Mouse (Mus musculus): ENCODE measurements at regions not wholly inside any gene's neighbourhood (a gene's known extent, or its start where the extent isn't known, plus 50 kb on each side); places are given as distances from the start of the nearest gene placed in this dataset.

- WGBS = 89% methylated on average over 4 of the region's 4 CpGs
- Histone ChIP-seq H3K27ac (ENCODE audit: low read depth, low read length) (no peak overlapping the region), H3K36me3 (ENCODE audit: control insufficient read depth, insufficient read depth, low read length) (no peaks in the 10 kb centered on the region), H3K9me3 (ENCODE audit: control insufficient read depth, low read length) (no peaks in the 10 kb centered on the region), H3K9ac (replicated peaks; ENCODE audit: low read depth, low read length) (no peak overlapping the region), H3K27me3 (ENCODE audit: control insufficient read depth, insufficient read depth, low read length) (no peaks in the 10 kb centered on the region), H3K4me1 (ENCODE audit: control insufficient read depth, insufficient read depth, low read length) (no peaks in the 10 kb centered on the region), H3K4me2 (ENCODE audit: low read depth, low read length) (no peak overlapping the region), H3K4me3 (ENCODE audit: low read depth, low read length) (no peak overlapping the region)
- no peak for ATAC-seq (ENCODE audit: low read depth)
Measured at GRCm38 (mm10) chr10:24453507-24453906, 141.7 kb upstream of the Ccn2 start.

DNA sequence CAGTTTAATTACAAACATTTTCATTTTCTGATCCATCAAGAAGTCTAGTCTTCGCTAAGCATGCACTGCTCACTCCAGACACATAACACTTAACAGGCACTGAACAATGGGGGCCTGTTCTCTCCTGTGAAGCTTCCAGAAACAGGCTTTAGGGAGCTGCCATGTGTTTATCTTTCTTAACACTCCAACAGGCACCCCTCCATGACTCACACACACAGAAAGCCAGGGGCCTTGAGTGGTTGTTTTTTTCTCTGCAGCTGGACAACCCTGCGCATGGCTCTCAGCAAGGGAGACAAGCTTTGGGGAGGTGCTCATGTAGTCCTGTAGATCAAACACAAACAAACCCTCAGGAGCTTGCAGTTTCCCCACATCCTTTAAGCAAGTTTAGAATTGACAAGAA is 136.6 kb upstream of the Ccn2 start:
- no peak for ATAC-seq (ENCODE audit: low read depth)
- Histone ChIP-seq H3K4me1 (ENCODE audit: control insufficient read depth, insufficient read depth, low read length) (no peaks in the 10 kb centered on the region), H3K27me3 (ENCODE audit: control insufficient read depth, insufficient read depth, low read length) (no peaks in the 10 kb centered on the region), H3K27ac (ENCODE audit: low read depth, low read length) (no peak overlapping the region), H3K9me3 (ENCODE audit: control insufficient read depth, low read length) (no peaks in the 10 kb centered on the region), H3K36me3 (ENCODE audit: control insufficient read depth, insufficient read depth, low read length) (no peaks in the 10 kb centered on the region), H3K9ac (replicated peaks; ENCODE audit: low read depth, low read length) (no peak overlapping the region), H3K4me2 (ENCODE audit: low read depth, low read length) (no peak overlapping the region), H3K4me3 (ENCODE audit: low read depth, low read length) (no peak overlapping the region)
- 72% methylated on average over 2 of the region's 2 CpGs for WGBS

DNA sequence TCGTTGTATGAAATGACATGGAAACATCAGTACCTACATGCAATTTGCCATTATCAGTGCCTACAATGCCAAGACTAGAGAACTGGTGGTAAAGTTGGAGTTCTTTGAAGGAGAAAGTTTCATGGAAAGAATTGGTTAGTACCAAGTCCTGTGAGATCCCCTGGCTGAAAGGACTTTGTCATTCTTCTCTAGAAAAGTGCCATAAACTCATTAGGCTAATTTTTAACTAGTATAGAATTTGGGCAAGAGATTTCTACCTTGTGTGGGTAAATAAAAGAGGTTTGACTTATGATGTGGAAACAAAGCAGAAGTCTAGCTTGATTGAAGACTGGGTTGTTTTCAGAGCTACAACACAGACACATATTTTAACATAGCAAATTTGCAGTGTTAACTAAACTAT is 131.4 kb upstream of the Ccn2 start:
- Histone ChIP-seq H3K27ac (ENCODE audit: low read depth, low read length) (no peak overlapping the region), H3K27me3 (ENCODE audit: control insufficient read depth, insufficient read depth, low read length) (no peaks in the 10 kb centered on the region), H3K4me1 (ENCODE audit: control insufficient read depth, insufficient read depth, low read length) (no peaks in the 10 kb centered on the region), H3K9me3 (ENCODE audit: control insufficient read depth, low read length) (no peaks in the 10 kb centered on the region), H3K36me3 (ENCODE audit: control insufficient read depth, insufficient read depth, low read length) (no peaks in the 10 kb centered on the region), H3K4me2 (ENCODE audit: low read depth, low read length) (no peak overlapping the region), H3K9ac (replicated peaks; ENCODE audit: low read depth, low read length) (no peak overlapping the region), H3K4me3 (ENCODE audit: low read depth, low read length) (no peak overlapping the region)
- 58% methylated on average over 1 of the region's 1 CpGs for WGBS
- no peak for ATAC-seq (ENCODE audit: low read depth)

DNA sequence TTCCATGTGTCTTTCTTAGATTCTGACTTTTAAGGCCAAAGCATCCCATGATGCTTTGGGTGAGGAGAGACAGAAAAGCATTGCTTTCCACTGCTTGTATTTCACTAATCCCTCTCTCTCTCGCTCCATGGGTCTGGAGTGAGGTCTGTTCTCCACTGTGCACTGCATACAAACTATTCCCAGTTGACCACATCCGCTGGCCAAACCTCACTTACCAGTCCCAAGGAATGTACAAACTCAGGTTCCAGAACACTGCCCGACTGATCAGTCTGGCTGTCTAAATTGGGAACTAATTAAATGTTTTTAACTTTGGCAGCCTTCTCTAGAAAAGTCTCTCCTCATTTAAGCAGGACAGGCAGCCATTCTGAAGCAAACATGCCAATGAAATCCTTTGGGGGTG is 130.9 kb upstream of the Ccn2 start:
- no peaks in the 10 kb centered on the region for H3K4me1 ChIP-seq (ENCODE audit: control insufficient read depth, insufficient read depth, low read length)
- H3K9ac ChIP-seq (replicated peaks; ENCODE audit: low read depth, low read length) = no peak overlapping the region
- H3K36me3 ChIP-seq (ENCODE audit: control insufficient read depth, insufficient read depth, low read length) = no peaks in the 10 kb centered on the region
- H3K4me3 ChIP-seq (ENCODE audit: low read depth, low read length) = no peak overlapping the region
- 89% methylated on average over 3 of the region's 3 CpGs for WGBS
- H3K4me2 ChIP-seq (ENCODE audit: low read depth, low read length) = no peak overlapping the region
- ATAC-seq (ENCODE audit: low read depth) = no peak
- H3K27ac ChIP-seq (ENCODE audit: low read depth, low read length) = no peak overlapping the region
- H3K27me3 ChIP-seq (ENCODE audit: control insufficient read depth, insufficient read depth, low read length) = no peaks in the 10 kb centered on the region
- H3K9me3 ChIP-seq (ENCODE audit: control insufficient read depth, low read length) = no peaks in the 10 kb centered on the region

GRCm38 (mm10) chr10:24469741-24470140 is 125.5 kb upstream of the Ccn2 start:
- no peak for ATAC-seq (ENCODE audit: low read depth)

GRCm38 (mm10) chr10:24471521-24471920 is 123.7 kb upstream of the Ccn2 start:
- H3K4me3 ChIP-seq (ENCODE audit: low read depth, low read length) = no peak overlapping the region
- H3K27ac ChIP-seq (ENCODE audit: low read depth, low read length) = no peak overlapping the region
- H3K9me3 ChIP-seq (ENCODE audit: control insufficient read depth, low read length) = no peaks in the 10 kb centered on the region
- H3K36me3 ChIP-seq (ENCODE audit: control insufficient read depth, insufficient read depth, low read length) = no peaks in the 10 kb centered on the region
- no peak overlapping the region for H3K9ac ChIP-seq (replicated peaks; ENCODE audit: low read depth, low read length)
- no peaks in the 10 kb centered on the region for H3K4me1 ChIP-seq (ENCODE audit: control insufficient read depth, insufficient read depth, low read length)
- H3K27me3 ChIP-seq (ENCODE audit: control insufficient read depth, insufficient read depth, low read length) = no peaks in the 10 kb centered on the region
- H3K4me2 ChIP-seq (ENCODE audit: low read depth, low read length) = no peak overlapping the region
- WGBS = 85% methylated on average over 2 of the region's 2 CpGs
- no peak for ATAC-seq (ENCODE audit: low read depth)

More at GRCm38 (mm10) chr10:24469741-24470140, 125.5 kb upstream of the Ccn2 start:
- Histone ChIP-seq H3K9ac (replicated peaks; ENCODE audit: low read depth, low read length) (no peak overlapping the region), H3K4me2 (ENCODE audit: low read depth, low read length) (no peak overlapping the region), H3K36me3 (ENCODE audit: control insufficient read depth, insufficient read depth, low read length) (no peaks in the 10 kb centered on the region), H3K27me3 (ENCODE audit: control insufficient read depth, insufficient read depth, low read length) (no peaks in the 10 kb centered on the region), H3K4me1 (ENCODE audit: control insufficient read depth, insufficient read depth, low read length) (no peaks in the 10 kb centered on the region), H3K9me3 (ENCODE audit: control insufficient read depth, low read length) (no peaks in the 10 kb centered on the region), H3K27ac (ENCODE audit: low read depth, low read length) (no peak overlapping the region), H3K4me3 (ENCODE audit: low read depth, low read length) (no peak overlapping the region)
- WGBS = 86% methylated on average over 1 of the region's 1 CpGs

GRCm38 (mm10) chr10:24476288-24476687 is 119.0 kb upstream of the Ccn2 start:
- Histone ChIP-seq H3K9ac (replicated peaks; ENCODE audit: low read depth, low read length) (no peak overlapping the region), H3K27ac (ENCODE audit: low read depth, low read length) (no peak overlapping the region), H3K4me3 (ENCODE audit: low read depth, low read length) (no peak overlapping the region), H3K4me1 (ENCODE audit: control insufficient read depth, insufficient read depth, low read length) (no peaks in the 10 kb centered on the region), H3K36me3 (ENCODE audit: control insufficient read depth, insufficient read depth, low read length) (no peaks in the 10 kb centered on the region), H3K9me3 (ENCODE audit: control insufficient read depth, low read length) (no peaks in the 10 kb centered on the region), H3K27me3 (ENCODE audit: control insufficient read depth, insufficient read depth, low read length) (no peaks in the 10 kb centered on the region), H3K4me2 (ENCODE audit: low read depth, low read length) (no peak overlapping the region)
- no peak for ATAC-seq (ENCODE audit: low read depth)

GRCm38 (mm10) chr10:24478535-24478934 is 116.7 kb upstream of the Ccn2 start:
- WGBS = 96% methylated on average over 2 of the region's 2 CpGs
- H3K27ac ChIP-seq (ENCODE audit: low read depth, low read length) = no peak overlapping the region
- H3K4me2 ChIP-seq (ENCODE audit: low read depth, low read length) = no peak overlapping the region
- ATAC-seq (ENCODE audit: low read depth) = no peak
- no peak overlapping the region for H3K4me3 ChIP-seq (ENCODE audit: low read depth, low read length)
- no peaks in the 10 kb centered on the region for H3K9me3 ChIP-seq (ENCODE audit: control insufficient read depth, low read length)
- no peaks in the 10 kb centered on the region for H3K4me1 ChIP-seq (ENCODE audit: control insufficient read depth, insufficient read depth, low read length)
- H3K27me3 ChIP-seq (ENCODE audit: control insufficient read depth, insufficient read depth, low read length) = no peaks in the 10 kb centered on the region
- no peaks in the 10 kb centered on the region for H3K36me3 ChIP-seq (ENCODE audit: control insufficient read depth, insufficient read depth, low read length)
- H3K9ac ChIP-seq (replicated peaks; ENCODE audit: low read depth, low read length) = no peak overlapping the region

DNA sequence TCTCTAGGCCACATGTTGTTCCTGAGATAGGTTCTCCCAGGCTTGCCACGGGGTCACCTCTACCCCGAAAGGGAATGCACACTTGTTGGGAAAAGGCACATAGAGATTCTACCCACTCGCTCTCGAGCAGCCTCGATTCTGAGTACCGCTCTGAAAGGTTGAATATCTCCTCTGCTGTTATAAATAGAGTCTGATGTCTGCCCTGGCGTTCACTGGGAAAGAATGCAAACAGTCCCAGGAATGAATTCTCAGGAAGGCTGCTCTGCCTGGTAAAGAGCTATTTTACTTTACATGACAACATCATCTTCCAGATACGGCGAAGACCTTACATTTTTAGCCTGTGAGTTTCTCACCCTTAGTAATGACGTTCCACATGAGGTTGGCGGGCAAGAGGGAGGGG is 116.1 kb upstream of the Ccn2 start:
- 87% methylated on average over 11 of the region's 11 CpGs for WGBS
- Histone ChIP-seq H3K27me3 (ENCODE audit: control insufficient read depth, insufficient read depth, low read length) (no peaks in the 10 kb centered on the region), H3K9me3 (ENCODE audit: control insufficient read depth, low read length) (no peaks in the 10 kb centered on the region), H3K4me2 (ENCODE audit: low read depth, low read length) (no peak overlapping the region), H3K9ac (replicated peaks; ENCODE audit: low read depth, low read length) (no peak overlapping the region), H3K4me1 (ENCODE audit: control insufficient read depth, insufficient read depth, low read length) (no peaks in the 10 kb centered on the region), H3K4me3 (ENCODE audit: low read depth, low read length) (no peak overlapping the region), H3K27ac (ENCODE audit: low read depth, low read length) (no peak overlapping the region), H3K36me3 (ENCODE audit: control insufficient read depth, insufficient read depth, low read length) (no peaks in the 10 kb centered on the region)
- no peak for ATAC-seq (ENCODE audit: low read depth)

Data from neural tube, embryonic 14.5 days (tissue).